Mouse (Mus musculus): ENCODE measurements around the gene Hadhb.

The Hadhb gene

DNA sequence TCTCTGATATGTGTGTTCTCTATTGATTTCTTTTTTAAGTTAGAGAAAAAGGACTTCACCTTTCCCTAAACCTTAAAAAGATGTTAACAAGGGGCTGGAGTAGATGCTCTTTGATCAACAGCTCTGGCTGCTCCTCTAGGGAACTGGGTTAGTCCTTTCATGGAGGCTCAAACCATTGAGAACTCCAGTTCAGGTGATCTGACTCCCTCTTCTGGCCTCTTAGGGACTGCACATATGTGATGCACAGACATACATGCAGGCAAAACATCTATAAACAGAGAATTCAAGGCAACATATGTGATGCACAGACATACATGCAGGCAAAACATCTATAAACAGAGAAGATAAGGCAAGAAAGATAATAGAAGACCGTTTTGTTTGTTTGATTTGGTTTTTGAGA, 37.4 kb downstream of the Hadhb start:
- no peak for TF ChIP-seq GATA4 (IDR thresholded peaks at IDR 0.05; ENCODE audit: insufficient replicate concordance, low read length)

DNA sequence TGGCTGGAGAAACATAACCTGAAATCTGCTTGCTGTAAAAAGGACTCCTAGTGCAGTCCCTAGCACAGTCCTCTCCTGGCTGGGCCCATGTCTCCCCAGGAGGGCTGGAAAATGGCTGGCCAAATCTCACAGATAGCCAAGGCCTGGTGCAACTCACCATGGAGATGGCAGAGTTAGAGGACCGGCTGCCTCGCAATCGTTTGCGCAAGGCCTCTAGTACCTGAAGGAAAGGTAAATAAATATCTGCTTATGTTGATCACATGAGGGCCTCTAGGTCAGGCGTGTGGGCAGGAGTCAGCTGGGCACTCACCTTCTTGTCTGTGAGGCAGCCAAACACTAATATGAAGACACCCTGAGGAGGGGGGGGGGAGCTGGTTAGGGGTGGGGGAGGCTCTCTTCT, 40.3 kb downstream of the Hadhb start:
- no peak for TF ChIP-seq GATA4 (IDR thresholded peaks at IDR 0.05; ENCODE audit: insufficient replicate concordance, low read length)

DNA sequence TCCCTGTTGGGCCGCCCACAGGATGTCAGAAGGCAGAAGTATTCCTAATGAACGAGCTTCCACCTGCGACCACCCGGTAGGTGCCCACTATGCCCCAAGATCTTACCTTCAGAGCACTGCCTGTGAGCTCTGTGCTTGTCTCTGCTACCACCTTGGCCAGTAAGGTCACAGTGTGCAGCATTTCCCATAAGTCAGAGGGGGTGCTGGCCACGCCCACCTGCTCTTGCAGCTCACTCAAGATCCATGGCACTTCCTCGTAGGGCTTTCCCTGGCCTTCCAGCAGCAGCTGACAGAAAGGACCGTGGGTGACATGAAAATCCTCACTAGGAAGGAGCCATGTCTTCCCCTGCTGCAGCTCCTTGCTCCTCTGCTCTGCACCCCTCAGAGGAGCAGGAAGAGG, 43.2 kb downstream of the Hadhb start:
- TF ChIP-seq GATA4 (IDR thresholded peaks at IDR 0.05; ENCODE audit: insufficient replicate concordance, low read length): no peak

DNA sequence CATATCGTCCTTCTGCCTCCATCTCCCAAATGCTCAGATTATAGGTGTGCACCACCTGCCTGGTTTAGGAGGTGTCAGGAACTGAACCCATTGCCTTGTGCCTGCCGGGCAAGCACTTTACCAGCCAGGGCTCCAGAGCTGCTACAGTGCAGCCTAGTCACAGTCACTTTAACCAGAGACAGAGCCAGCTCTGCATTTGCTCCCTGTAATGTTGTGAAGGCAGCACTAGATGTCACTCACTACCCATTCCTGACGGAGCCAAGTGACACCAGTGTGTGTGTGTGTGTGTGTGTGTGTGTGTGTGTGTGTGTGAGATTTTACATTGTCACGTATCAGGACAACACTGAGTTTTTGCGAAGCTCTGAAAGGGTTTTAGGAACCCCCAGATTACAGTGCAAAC, 46.5 kb downstream of the Hadhb start:
- no peak for TF ChIP-seq GATA4 (IDR thresholded peaks at IDR 0.05; ENCODE audit: insufficient replicate concordance, low read length)

DNA sequence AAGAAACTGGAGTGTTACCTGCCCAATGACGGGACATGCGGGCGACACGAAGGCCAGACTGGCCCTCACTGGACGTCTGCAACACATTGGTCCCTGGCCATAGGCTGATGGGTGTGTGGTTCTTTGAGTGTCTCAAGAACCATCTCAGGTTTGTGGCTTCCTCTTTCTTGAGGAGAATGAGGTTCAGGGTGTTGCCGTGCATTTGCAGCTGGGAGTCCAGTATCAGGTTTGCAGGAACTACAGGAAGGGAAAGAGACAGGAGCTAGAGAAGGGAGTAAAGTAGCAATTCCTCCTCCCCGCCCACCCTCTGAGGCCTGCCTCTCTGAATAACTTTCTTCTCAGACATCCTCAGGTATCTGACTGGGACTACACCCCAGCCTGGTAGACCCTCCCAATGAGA, 47.2 kb downstream of the Hadhb start:
- no peak for TF ChIP-seq GATA4 (IDR thresholded peaks at IDR 0.05; ENCODE audit: insufficient replicate concordance, low read length)

DNA sequence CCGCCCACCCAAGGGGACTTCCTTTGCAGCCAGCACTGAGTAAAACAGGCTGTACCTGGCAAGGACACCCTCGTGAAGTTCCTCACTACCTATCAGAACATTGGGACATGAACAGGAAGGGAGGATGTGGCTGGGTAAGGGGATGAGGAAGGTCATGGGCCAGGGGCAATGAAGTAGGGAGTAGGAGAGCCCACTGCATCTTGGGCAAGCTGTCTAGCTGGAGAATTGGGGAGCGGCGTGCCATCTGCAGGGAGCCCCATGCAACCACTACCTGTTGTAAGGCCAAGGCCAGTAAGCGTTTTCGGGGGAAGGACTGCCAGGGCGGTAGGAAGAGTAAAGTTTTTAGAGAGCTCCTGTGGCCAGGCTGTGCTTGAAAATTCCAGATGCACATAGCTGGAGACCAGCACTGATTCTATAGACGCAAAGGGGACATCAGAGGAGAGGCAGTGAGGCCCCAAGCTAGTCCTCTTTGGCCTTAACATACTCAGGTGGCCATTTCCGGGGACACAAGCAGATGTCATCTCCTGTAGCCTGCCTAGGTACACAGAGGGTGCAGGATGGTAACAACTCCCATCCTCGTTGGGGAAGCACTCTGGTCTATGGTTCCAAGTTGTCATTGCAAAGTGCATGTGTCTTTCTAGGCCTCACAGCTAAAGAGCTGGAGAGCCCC, 48.3 kb downstream of the Hadhb start:
- no peak for TF ChIP-seq GATA4 (IDR thresholded peaks at IDR 0.05; ENCODE audit: insufficient replicate concordance, low read length)

DNA sequence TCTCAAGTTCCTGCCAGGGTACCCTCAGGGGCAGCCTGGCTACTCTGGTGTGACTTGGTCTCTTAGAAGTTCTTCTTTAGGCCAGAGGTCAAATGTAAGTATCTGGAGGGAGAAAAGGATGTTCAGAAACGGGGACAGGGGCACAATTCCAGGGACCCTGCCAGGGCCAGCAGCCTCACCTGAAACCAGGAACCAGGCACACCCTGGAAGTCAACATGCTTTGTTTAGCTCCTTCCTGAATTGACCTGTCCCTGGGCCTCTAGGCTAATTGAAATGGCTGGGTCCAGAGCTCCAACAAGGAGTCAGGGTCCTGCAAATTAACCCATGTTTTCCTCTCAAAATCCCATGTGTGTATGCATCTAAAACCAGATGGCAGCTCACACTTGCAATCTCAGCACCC, 49.4 kb downstream of the Hadhb start:
- TF ChIP-seq GATA4 (IDR thresholded peaks at IDR 0.05; ENCODE audit: insufficient replicate concordance, low read length): no peak

DNA sequence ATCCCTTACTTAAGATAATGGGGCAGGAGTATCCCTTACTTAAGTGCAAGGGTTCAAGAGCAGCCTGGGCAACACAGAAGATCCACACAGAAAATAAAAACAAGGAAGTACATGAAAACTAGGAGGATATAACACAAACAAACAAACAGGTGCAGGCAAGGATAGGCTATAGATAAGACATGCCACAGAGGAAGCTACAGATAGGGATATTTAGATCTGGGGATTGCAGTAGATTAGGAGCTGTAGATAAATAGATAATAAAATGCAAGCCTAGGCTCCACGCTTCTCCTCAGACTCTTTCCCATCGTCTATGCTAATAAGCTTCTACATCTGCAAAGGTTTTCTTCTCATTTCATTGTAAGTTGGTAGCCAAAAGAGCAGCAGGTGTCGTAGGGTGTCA, 50.0 kb downstream of the Hadhb start:
- no peak for TF ChIP-seq GATA4 (IDR thresholded peaks at IDR 0.05; ENCODE audit: insufficient replicate concordance, low read length)

DNA sequence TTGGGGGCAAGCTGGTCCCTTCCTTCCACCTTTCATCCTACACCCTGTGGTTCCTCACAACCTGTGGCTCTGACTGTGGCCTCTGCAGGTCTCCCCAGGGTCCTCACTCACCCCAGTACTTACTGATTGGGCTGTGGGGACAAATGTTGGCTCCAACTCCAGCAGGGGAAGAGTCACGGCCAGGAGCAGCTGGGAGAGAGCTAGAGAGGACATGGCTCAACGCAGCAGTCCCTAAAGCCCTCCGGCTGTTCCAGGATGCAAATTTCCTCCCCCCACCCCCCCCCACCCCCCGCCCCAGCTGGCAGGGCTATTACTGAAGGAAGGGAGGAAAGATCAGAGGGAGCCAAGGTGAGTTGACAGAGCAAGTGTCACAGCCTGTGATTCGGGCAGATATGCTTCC, 50.4 kb downstream of the Hadhb start, which contains the start of gene Adgrf3:
TSS of gene Adgrf3 (minus strand) at position 230 of the 400 bp plus-strand sequence.
- no peak for TF ChIP-seq GATA4 (IDR thresholded peaks at IDR 0.05; ENCODE audit: insufficient replicate concordance, low read length)

DNA sequence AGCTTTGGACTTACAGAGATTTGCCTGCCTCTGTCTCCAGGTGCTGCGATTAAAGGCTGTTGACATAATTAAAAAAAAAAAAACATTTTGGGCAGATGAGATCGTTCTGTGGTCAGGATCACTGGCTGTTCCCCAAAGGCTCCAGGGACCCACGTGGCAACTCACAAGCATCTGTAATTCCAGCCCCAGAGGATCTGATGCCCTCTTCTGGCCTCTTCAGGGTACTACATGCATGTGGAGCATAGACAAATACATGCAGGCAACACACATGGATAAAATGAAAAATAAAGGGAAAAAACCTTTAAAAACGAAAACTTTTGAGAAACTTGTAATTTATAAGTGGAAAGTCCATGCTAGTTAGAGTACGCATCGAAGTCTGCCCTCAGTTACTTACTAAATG, 52.2 kb downstream of the Hadhb start:
- no peak for TF ChIP-seq GATA4 (IDR thresholded peaks at IDR 0.05; ENCODE audit: insufficient replicate concordance, low read length)

DNA sequence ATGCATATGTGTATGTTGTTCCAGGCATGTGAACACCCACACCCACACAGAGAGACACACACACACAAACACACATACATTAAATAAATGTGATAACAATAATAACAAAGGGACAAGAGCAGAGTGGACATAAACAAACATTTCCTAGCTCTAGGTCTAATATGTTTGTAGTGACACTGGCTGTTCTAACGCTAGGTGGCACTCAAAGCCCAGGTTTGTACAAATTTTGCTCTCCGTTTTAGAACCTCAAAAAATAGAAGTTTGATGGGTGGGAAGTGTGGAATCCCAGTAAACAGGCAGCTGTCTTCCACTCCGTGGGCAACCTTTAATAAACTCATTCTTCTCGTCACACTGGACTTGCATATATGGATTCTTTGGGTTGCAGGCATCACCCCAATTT, 59.8 kb downstream of the Hadhb start:
- no peak for TF ChIP-seq GATA4 (IDR thresholded peaks at IDR 0.05; ENCODE audit: insufficient replicate concordance, low read length)

DNA sequence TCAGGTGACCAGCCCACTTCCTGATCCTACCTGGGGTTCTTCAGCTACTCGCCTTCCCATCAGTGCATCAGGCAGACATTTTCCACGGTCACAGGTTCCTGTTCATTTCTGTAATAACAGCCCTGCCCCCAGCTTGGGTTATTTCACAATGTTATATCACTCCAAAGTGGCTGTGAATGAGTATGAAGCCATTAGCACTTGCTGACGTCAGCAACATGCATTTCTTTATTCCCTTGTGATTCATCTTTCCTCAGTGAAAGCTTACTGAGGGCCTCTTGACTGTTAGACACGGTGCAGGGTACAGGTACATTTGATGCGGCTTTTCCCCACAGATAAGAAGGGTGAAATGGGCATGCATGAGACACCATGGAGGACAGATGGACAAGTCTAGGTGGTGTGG, 60.9 kb downstream of the Hadhb start:
- TF ChIP-seq GATA4 (IDR thresholded peaks at IDR 0.05; ENCODE audit: insufficient replicate concordance, low read length): no peak

DNA sequence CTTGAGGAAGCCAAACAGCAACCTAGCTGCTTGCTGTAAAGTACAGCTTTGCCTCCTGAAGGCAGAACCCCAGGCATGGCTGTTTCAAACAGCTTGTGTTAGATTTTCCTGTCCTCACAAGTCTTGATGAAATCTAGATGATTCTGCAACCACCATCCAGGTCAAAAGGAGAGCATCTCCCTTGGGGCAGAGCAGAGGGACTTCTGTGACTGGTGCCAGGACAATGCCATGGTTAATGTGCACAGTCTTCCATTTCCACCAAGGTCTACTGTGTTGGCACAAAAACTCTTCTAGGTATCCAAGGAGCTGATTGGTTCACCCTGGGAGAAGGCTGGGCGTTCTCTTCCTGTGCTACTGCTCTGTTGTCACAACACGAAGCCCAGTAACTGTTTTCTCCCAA, 64.7 kb downstream of the Hadhb start:
- TF ChIP-seq GATA4 (IDR thresholded peaks at IDR 0.05; ENCODE audit: insufficient replicate concordance, low read length): no peak

DNA sequence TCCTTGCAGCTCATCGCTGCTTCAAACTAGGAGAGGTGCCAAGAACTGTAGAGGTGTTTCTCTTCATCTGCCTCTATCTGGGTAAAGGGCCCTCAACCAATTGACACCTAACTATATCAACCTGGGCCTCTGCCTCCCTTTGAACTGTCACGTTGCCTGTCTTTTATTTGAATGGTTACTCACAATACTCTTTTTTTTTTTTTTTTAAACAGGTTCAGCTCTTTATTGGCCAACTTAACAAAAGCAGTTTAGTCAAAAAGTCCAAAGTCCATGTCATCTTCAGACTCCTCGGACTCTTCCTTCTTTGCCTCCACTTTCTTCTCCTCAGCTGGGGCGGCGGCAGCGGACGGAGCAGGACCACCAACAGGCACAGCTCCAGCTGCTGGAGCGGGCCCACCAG, 65.6 kb downstream of the Hadhb start:
- TF ChIP-seq GATA4 (IDR thresholded peaks at IDR 0.05; ENCODE audit: insufficient replicate concordance, low read length): no peak

DNA sequence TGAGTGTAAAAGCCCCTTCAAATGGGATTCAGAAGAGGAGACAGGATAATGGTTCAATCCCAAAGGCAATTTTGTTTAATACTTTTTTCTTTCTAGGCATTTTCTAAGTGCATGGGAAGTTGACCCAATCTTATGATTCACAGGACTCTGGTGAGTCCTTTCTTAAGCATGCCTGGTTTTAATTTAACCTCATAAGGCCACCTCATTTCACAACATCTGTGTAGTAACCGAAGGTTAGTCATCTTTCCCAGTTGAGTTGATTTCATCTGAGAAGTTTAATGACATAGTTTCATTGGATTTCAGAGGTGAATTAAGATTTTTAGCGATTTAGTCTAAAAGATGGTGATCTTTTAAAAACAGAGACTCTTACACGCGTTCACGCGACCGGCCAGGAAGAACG, 67.6 kb downstream of the Hadhb start:
- TF ChIP-seq GATA4 (IDR thresholded peaks at IDR 0.05; ENCODE audit: insufficient replicate concordance, low read length): no peak

DNA sequence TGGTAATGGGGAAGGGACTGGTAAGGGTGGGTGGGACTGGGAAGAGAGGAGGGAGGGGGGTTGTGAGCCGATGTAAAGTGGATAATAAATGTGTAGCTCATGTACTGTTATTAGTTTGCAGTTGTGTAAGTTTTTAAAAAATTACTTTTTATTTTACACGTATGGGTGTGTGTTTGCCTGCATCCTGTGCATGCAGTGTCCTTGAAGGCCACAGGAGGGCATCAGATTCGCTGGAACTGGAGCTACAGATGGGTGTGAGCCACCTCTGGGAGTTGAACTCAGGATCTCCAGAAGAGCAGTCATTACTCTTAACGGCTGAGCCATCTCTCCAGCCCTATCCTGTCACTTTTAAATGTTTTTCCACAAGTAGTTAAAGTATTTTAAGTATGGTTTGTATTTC, 75.9 kb downstream of the Hadhb start:
- no peak for TF ChIP-seq GATA4 (IDR thresholded peaks at IDR 0.05; ENCODE audit: insufficient replicate concordance, low read length)

DNA sequence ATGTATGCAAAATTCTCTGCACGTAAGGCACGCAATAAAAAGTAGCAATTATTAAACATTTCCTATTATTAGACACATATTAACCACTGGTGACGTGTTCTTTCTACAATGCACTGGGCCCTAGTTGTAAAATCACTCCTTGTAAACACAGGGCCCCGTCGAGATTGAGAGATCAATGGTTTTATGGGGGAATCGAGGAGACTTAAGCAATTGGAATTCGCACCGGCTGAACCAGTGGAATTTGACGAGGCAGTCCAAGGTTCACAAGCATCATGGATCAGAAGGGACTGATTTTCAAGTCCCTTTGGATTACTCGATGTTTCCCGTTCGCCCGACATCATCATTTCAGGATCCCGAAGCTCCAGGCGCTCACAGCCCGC, 76.8 kb downstream of the Hadhb start:
- no peak for TF ChIP-seq GATA4 (IDR thresholded peaks at IDR 0.05; ENCODE audit: insufficient replicate concordance, low read length)

Data from liver, adult (tissue).